Mouse (Mus musculus): Measurements from ENCODE around the gene Anapc5.

DNA sequence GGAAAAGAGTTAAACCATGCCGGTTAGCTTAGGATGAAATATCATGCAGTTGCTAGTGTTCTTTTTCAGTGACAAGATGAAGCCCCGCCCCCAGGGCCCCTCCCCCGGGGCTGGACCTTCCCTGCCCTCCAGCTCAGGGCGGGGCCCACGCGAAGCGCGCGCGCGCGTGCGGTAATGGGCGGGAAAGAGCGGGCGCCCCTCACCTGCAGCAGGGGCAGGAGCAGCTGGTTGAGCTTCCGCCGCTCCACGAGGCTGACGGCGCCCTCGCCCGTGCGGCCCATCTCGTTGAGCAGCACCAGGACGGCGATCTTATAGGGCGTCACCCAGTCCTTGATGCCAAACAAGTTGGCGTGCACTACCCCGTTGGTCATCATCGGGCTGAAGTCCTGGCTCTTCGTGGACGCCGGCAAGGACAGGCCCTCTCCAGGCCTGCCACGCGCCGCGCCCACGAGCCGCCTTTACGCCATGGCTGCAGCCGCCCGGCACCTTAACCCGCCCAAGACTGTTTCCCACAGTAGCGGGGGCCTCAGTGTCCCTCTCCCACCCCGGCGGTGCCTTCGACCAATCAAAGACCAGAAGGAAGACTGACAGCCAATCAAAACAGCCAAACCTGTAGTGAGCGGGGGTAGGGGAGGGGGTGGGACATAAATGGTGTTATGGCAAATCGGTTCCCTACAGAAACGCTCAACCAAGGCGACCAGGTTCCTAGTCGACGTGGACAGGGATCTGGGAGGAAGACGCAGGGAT is at the start of gene Anapc5:
- TF ChIP-seq CTCF (IDR thresholded peaks at IDR 0.05; ENCODE audit: extremely low read depth, insufficient read depth, insufficient read length, insufficient replicate concordance), result no peak
- peak; percentile 81 for TF ChIP-seq POLR2A (IDR thresholded peaks at IDR 0.05; ENCODE audit: low read depth, low read length)

All from spleen, adult 2 months (tissue).